16 mouse cellular contexts compared by ENCODE assay signal in the genomic region with DNA sequence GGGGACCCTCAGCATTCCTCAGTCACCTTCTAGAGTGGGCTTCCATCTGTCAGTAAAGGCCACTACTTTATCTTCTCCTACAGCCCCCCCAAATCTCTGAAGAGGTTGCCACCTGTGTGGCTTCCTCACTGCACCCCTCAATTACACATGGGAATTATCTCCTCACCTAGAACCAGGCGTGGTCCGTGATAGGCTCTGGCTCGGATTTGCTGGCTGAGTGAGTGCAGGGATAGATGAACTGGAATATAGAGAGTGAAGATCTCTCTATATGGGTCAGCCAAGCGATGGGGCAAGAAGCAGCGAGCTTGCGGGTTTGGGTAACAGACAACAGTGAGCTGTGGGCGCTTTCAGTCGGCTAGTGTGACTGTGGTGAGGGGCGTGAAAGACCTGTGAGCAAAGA. TPM values are rescaled to one million over a fixed set of nuclear protein-coding genes. Genes with fewer than 3 reads are reported as not detected.
A peak's percentile ranks its signal among the peaks of the same experiment; 100 is the strongest.
DNase-seq lines count a peak whose midpoint lies in the region; ATAC-seq and TF ChIP-seq lines count a peak whose summit lies in the region.
"Had no signal": no experiment of that assay in that cellular context is flagged by ENCODE, and none has a peak within 500 bp of the region (broad histone marks: within the 10 kb centered on the region; RNA-seq: fewer than 3 reads in every experiment).

No protein-coding gene starts in this region.

- no peak for TF ChIP-seq RAD21 in MEL (IDR thresholded peaks at IDR 0.05; ENCODE audit: low read depth, low read length)

- no peaks in the 10 kb centered on the region for H3K36me3 ChIP-seq in heart, embryonic 15.5 days
- peaks cover 0 to 44% of the 10 kb centered on the region in 2 experiments; a peak in 2 of 4 replicates for H3K36me3 ChIP-seq in MEL (ENCODE audit: control insufficient read depth in 1 of 2, insufficient read depth in 2 of 2, low read length in 2 of 2)
- no peaks in the 10 kb centered on the region for H3K36me3 ChIP-seq in intestine, embryonic 16.5 days (ENCODE audit: control insufficient read depth, insufficient read depth, low read length)
- H3K36me3 ChIP-seq in liver, embryonic 15.5 days (replicated peaks): peaks cover 20% of the 10 kb centered on the region

- H3K4me2 ChIP-seq in heart, embryonic 15.5 days: peak overlapping the region; percentile 19; the same call in 1 of the 2 replicates
- peak overlapping the region; percentile 37 for H3K4me2 ChIP-seq in intestine, embryonic 16.5 days (ENCODE audit: low read depth, low read length)
- H3K4me2 ChIP-seq in liver, embryonic 15.5 days: peak overlapping the region; percentile 77
- H3K4me2 ChIP-seq: limb, embryonic 13.5 days had no signal

- no peak overlapping the region for H3K4me3 ChIP-seq in heart, embryonic 15.5 days
- H3K4me3 ChIP-seq in MEL (ENCODE audit: control insufficient read depth in 1 of 2, insufficient read depth in 1 of 2, low read depth in 2 of 2, low read length in 2 of 2): no peak overlapping the region
- peak overlapping the region; percentile 7; the same call in 1 of the 2 replicates for H3K4me3 ChIP-seq in intestine, embryonic 16.5 days (ENCODE audit: low read length)
- peak overlapping the region; percentile 74 for H3K4me3 ChIP-seq in liver, embryonic 15.5 days (replicated peaks)
- H3K4me3 ChIP-seq: limb, embryonic 13.5 days had no signal

- ATAC-seq in heart, embryonic 15.5 days (replicated peaks; ENCODE audit: insufficient number of reproducible peaks, insufficient read depth, low FRiP score, low read depth): no peak
- peak; percentile 41 for ATAC-seq in intestine, embryonic 16.5 days
- no peak for ATAC-seq in liver, embryonic 15.5 days (ENCODE audit: insufficient read depth)
- ATAC-seq: CD4-positive, CD25-positive, alpha-beta regulatory T cell, adult 4 months; hindbrain, embryonic 16.5 days; Patski had no signal

- H3K79me2 ChIP-seq in MEL (ENCODE audit: control insufficient read depth, insufficient read depth, low read length, poor library complexity): no peaks in the 10 kb centered on the region; the same call in 1 of the 2 replicates

- TF ChIP-seq CTCF in MEL (IDR thresholded peaks at IDR 0.05 in 2 of 3, conservative IDR thresholded peaks at IDR 0.05 in 1 of 3; ENCODE audit: control insufficient read depth in 1 of 3, insufficient read depth in 1 of 3, low read depth in 2 of 3, low read length in 3 of 3, poor library complexity in 1 of 3, severe bottlenecking in 1 of 3): no peak

- no peak for TF ChIP-seq EP300 in MEL (IDR thresholded peaks at IDR 0.05; ENCODE audit: low read depth in 1 of 2, low read length in 2 of 2)

- 68% methylated on average over 9 of the region's 9 CpGs for WGBS in heart, embryonic 15.5 days
- 72% methylated on average over 9 of the region's 9 CpGs for WGBS in intestine, embryonic 16.5 days
- WGBS in liver, embryonic 15.5 days (ENCODE audit: insufficient replicate concordance): 57% methylated on average over 9 of the region's 9 CpGs

- DNase-seq in heart, postnatal 4 days: no peak
- no peak for DNase-seq in MEL (ENCODE audit: low read depth, low spot score)
- DNase-seq in kidney, postnatal 25 days: no peak
- no peak for DNase-seq in thymus, postnatal 36 days
- no peak for DNase-seq in right cerebral cortex, adult 18-20 months
- DNase-seq: cerebellum, adult 8-10 months; kidney, adult 9 months; thymus, postnatal 25 days had no signal

- no peaks in the 10 kb centered on the region for H3K27me3 ChIP-seq in heart, embryonic 15.5 days
- no peaks in the 10 kb centered on the region for H3K27me3 ChIP-seq in MEL (ENCODE audit: control insufficient read depth in 1 of 2, insufficient read depth in 2 of 2, low read length in 2 of 2)
- H3K27me3 ChIP-seq in intestine, embryonic 16.5 days (replicated peaks; ENCODE audit: control insufficient read depth, insufficient read depth, low read length): no peaks in the 10 kb centered on the region
- no peaks in the 10 kb centered on the region for H3K27me3 ChIP-seq in liver, embryonic 15.5 days
- H3K27me3 ChIP-seq: limb, embryonic 13.5 days; Patski had no signal

- no peak overlapping the region for H3K9ac ChIP-seq in heart, embryonic 15.5 days
- H3K9ac ChIP-seq in MEL (ENCODE audit: control insufficient read depth, low read depth, low read length, poor library complexity, severe bottlenecking): peak overlapping the region; percentile 4; the same call in 1 of the 2 replicates
- peak overlapping the region; percentile 15 for H3K9ac ChIP-seq in intestine, embryonic 16.5 days (ENCODE audit: low read depth, low read length)
- H3K9ac ChIP-seq in liver, embryonic 15.5 days: peak overlapping the region; percentile 52
- H3K9ac ChIP-seq: limb, embryonic 13.5 days had no signal

- H3K9me3 ChIP-seq in heart, embryonic 15.5 days (replicated peaks): no peaks in the 10 kb centered on the region
- no peaks in the 10 kb centered on the region for H3K9me3 ChIP-seq in MEL (replicated peaks; ENCODE audit: insufficient read depth, low read length)
- no peaks in the 10 kb centered on the region for H3K9me3 ChIP-seq in intestine, embryonic 16.5 days (ENCODE audit: control insufficient read depth, low read length)
- H3K9me3 ChIP-seq in liver, embryonic 15.5 days (replicated peaks): no peaks in the 10 kb centered on the region
- H3K9me3 ChIP-seq: limb, embryonic 13.5 days had no signal

- no peak for TF ChIP-seq POLR2A in MEL (IDR thresholded peaks at IDR 0.05; ENCODE audit: control insufficient read depth in 1 of 2, insufficient read depth in 1 of 2, low read depth in 1 of 2, low read length in 2 of 2, poor library complexity in 1 of 2)

- H3K27ac ChIP-seq in heart, embryonic 15.5 days: peak overlapping the region; percentile 33
- H3K27ac ChIP-seq in MEL (ENCODE audit: control insufficient read depth, low read depth, low read length): peak overlapping the region; percentile 83
- peak overlapping the region; percentile 75 for H3K27ac ChIP-seq in intestine, embryonic 16.5 days (ENCODE audit: low read length)
- H3K27ac ChIP-seq in liver, embryonic 15.5 days (replicated peaks): peak overlapping the region; percentile 94
- H3K27ac ChIP-seq: limb, embryonic 13.5 days had no signal

- peaks cover 36% of the 10 kb centered on the region for H3K4me1 ChIP-seq in heart, embryonic 15.5 days (replicated peaks)
- peaks cover 31 to 48% of the 10 kb centered on the region in 2 experiments for H3K4me1 ChIP-seq in MEL (ENCODE audit: control insufficient read depth in 1 of 2, insufficient read depth in 2 of 2, low read length in 2 of 2)
- H3K4me1 ChIP-seq in intestine, embryonic 16.5 days (ENCODE audit: control insufficient read depth, insufficient read depth, low read length): peaks cover 18% of the 10 kb centered on the region
- H3K4me1 ChIP-seq in liver, embryonic 15.5 days (replicated peaks): peaks cover 60% of the 10 kb centered on the region

TF ChIP-seq in MEL, 35 proteins besides CTCF, POLR2A, EP300 and RAD21:
- TF ChIP-seq MAFK (IDR thresholded peaks at IDR 0.05; ENCODE audit: borderline replicate concordance, low read depth, low read length): no peak
- no peak for TF ChIP-seq GATA1 (IDR thresholded peaks at IDR 0.05; ENCODE audit: low read depth, low read length)
- 0 out of 2 replicates have a peak, but pooled peaks have one; percentile 8 for TF ChIP-seq MAZ (IDR thresholded peaks at IDR 0.05; ENCODE audit: low read depth, low read length)
- no peak for TF ChIP-seq TBP (IDR thresholded peaks at IDR 0.05; ENCODE audit: low read depth, low read length)
TF ChIP-seq in MEL: peak in this region for 1.

RNA-seq across cellular contexts. Expression of gene Neu3, which starts 2.7 kb away (rescaled TPM):
- polyA plus RNA-seq in heart, embryonic 15.5 days (2015; fragmentation: Nextera tagmentation; extraction: Ambion mirVana): 3.3 and 4.5 TPM in 2 replicates
- total RNA-seq in heart, postnatal 4 days (2021): 1 to 10 TPM; 3.1 to 3.6 TPM
- total RNA-seq in MEL (2012; rRNA removed): 3.0 and 3.1 TPM in 2 replicates
- polyA plus RNA-seq in MEL (2012; ENCODE audit: insufficient read depth in 1 of 2, insufficient read length in 2 of 2, low read depth in 1 of 2, low replicate concordance in 2 of 2, missing spikeins in 1 of 2): 1 to 10 TPM in 1 of 2 experiments, not detected in 1; 3.5 TPM
- polyA plus RNA-seq in intestine, embryonic 16.5 days (2015; fragmentation: Nextera tagmentation; extraction: Ambion mirVana): 6.0 and 7.2 TPM in 2 replicates
- 4.9 and 5.4 TPM in 2 replicates for polyA plus RNA-seq in liver, embryonic 15.5 days (2015; fragmentation: Nextera tagmentation; extraction: Ambion mirVana)

RNA-seq across cellular contexts. Expression of gene Xrra1, which starts 33.4 kb away (rescaled TPM):
- polyA plus RNA-seq in heart, embryonic 15.5 days (2015; fragmentation: Nextera tagmentation; extraction: Ambion mirVana): 0.08 and 0.23 TPM in 2 replicates
- total RNA-seq in heart, postnatal 4 days (2021): under 1 TPM; 0.17 to 0.20 TPM
- total RNA-seq in MEL (2012; rRNA removed): 0.42 and 0.58 TPM in 2 replicates
- 1 to 10 TPM in 1 of 2 experiments, not detected in 1; 1.2 TPM for polyA plus RNA-seq in MEL (2012; ENCODE audit: insufficient read depth in 1 of 2, insufficient read length in 2 of 2, low read depth in 1 of 2, low replicate concordance in 2 of 2, missing spikeins in 1 of 2)
- 0.11 and 0.12 TPM in 2 replicates for polyA plus RNA-seq in intestine, embryonic 16.5 days (2015; fragmentation: Nextera tagmentation; extraction: Ambion mirVana)
- not detected in 2 replicates for polyA plus RNA-seq in liver, embryonic 15.5 days (2015; fragmentation: Nextera tagmentation; extraction: Ambion mirVana)
- total RNA-seq: neutrophil, adult 5-6 weeks had no signal

RNA-seq across cellular contexts. Expression of gene Spcs2, which starts 37.8 kb away (rescaled TPM):
- polyA plus RNA-seq in heart, embryonic 15.5 days (2015; fragmentation: Nextera tagmentation; extraction: Ambion mirVana): 188 and 201 TPM in 2 replicates
- 10 to 100 TPM; 64.0 to 68.1 TPM for total RNA-seq in heart, postnatal 4 days (2021)
- total RNA-seq in MEL (2012; rRNA removed): 203 and 241 TPM in 2 replicates
- polyA plus RNA-seq in MEL (2012; ENCODE audit: insufficient read depth in 1 of 2, insufficient read length in 2 of 2, low read depth in 1 of 2, low replicate concordance in 2 of 2, missing spikeins in 1 of 2): 100 to 1,000 TPM in 1 of 2 experiments, not detected in 1; 152 TPM
- polyA plus RNA-seq in intestine, embryonic 16.5 days (2015; fragmentation: Nextera tagmentation; extraction: Ambion mirVana): 393 and 423 TPM in 2 replicates
- polyA plus RNA-seq in liver, embryonic 15.5 days (2015; fragmentation: Nextera tagmentation; extraction: Ambion mirVana): 169 and 193 TPM in 2 replicates

Comparison
In these comparisons a context has a peak if more than half of its experiments do, and no peak if none do; other contexts are left out.
1. H3K27ac ChIP-seq: peak in every context shown above with its lines; median percentile 94 in liver, embryonic 15.5 days; 83 in MEL; 75 in intestine, embryonic 16.5 days; 33 in heart, embryonic 15.5 days.
2. H3K4me2 ChIP-seq: peak in every context shown above with its lines; median percentile 77 in liver, embryonic 15.5 days; 37 in intestine, embryonic 16.5 days; 19 in heart, embryonic 15.5 days.
3. H3K4me3 ChIP-seq: peak in intestine, embryonic 16.5 days (single experiment) and liver, embryonic 15.5 days (single experiment); none in heart, embryonic 15.5 days (single experiment) and MEL (0 of 2).